Mouse (Mus musculus) hindbrain, embryonic 14.5 days (tissue): ENCODE results near the gene Cmpk2. TPM values are rescaled to one million over a fixed set of nuclear protein-coding genes. Genes with fewer than 3 reads are reported as not detected.
A peak's percentile ranks its signal among the peaks of the same experiment; 100 is the strongest.

Experiments
- ATAC-seq: fragments of 200-750 bp; cut with Nextera tagmentation; 2 replicates; pipeline ENCODE4 v1.8.0; 2017; ENCODE audit warnings: moderate number of reproducible peaks, mild to moderate bottlenecking, moderate TSS enrichment, moderate library complexity; ENCODE audit not compliant: low FRiP score
- DNase-seq: peaks from one replicate; pipeline ENCODE4 v3.0.0-alpha.2; 2015; ENCODE audit warnings: low spot score
- H3K27ac ChIP-seq: fragments of 300-500 bp; sonication (generic); 2 replicates; pipeline ENCODE4 v1.5.1; 2014; ENCODE audit warnings: mild to moderate bottlenecking, moderate library complexity
- H3K27me3 ChIP-seq: fragments of 300-500 bp; sonication (generic); 2 replicates; pipeline ENCODE4 v1.6.1; 2014; ENCODE audit warnings: mild to moderate bottlenecking, low read length, mixed read lengths; ENCODE audit not compliant: control insufficient read depth, insufficient read depth
- H3K36me3 ChIP-seq: fragments of 300-500 bp; sonication (generic); replicated peaks from 2 replicates; pipeline ENCODE4 v1.6.1; 2014; ENCODE audit not compliant: control insufficient read depth, insufficient read depth
- H3K4me1 ChIP-seq: fragments of 300-500 bp; sonication (generic); replicated peaks from 2 replicates; pipeline ENCODE4 v1.6.1; 2014; ENCODE audit warnings: antibody characterized with exemption, low read length, mixed read lengths; ENCODE audit not compliant: control insufficient read depth, insufficient read depth
- H3K4me2 ChIP-seq: fragments of 300-500 bp; sonication (generic); replicated peaks from 2 replicates; pipeline ENCODE4 v1.6.1; 2014; ENCODE audit warnings: mild to moderate bottlenecking, moderate library complexity
- H3K4me3 ChIP-seq: fragments of 300-500 bp; sonication (generic); replicated peaks from 2 replicates; pipeline ENCODE4 v1.5.1; 2014; ENCODE audit warnings: mild to moderate bottlenecking, low read length
- H3K9ac ChIP-seq: fragments of 300-500 bp; sonication (generic); 2 replicates; pipeline ENCODE4 v1.6.1; 2014
- H3K9me3 ChIP-seq: fragments of 300-500 bp; sonication (generic); 2 replicates; pipeline ENCODE4 v1.6.1; 2016; ENCODE audit warnings: low read length; ENCODE audit not compliant: control insufficient read depth
- WGBS: fragments of 180-500 bp; shearing (Covaris S2); extraction: QIAGEN DNeasy Blood & Tissue Kit; methylation state at CpG from one replicate; pipeline ENCODE4 v1.1.7; 2014; 5-methylcytosine and 5-hydroxymethylcytosine counted together
- polyA plus RNA-seq: library from polyadenylated mRNA; unstranded; fragments of >200 nt; fragmentation: Nextera tagmentation; extraction: Ambion mirVana; gene quantifications from 2 replicates; pipeline ENCODE4 v1.2.1, GENCODE M21; 2014

Cmpk2 gene
- polyA plus RNA-seq, 1 experiment from 2014 or later: 24.2 TPM

DNA sequence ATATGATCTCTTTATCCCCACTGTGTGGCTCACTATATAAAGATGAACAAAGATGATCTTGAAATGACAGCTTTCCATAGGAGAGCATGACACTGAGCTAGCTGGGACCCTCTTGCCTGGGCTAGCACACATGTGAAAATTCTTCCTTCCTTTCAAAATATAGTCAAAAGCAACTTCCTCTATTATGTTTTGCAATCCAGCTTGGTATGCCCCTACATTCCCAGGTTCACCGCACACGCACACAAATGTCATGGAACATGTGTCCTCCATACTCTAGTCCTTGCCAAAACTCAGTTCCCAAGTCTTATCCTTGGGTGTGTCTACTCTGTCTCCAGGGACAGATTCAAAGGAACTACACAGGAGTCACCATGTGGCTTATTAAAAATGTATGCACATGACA, 19.5 kb upstream of the Cmpk2 start:
- Histone ChIP-seq H3K27me3 (no peaks in the 10 kb centered on the region), H3K4me2 (no peak overlapping the region), H3K4me3 (no peak overlapping the region), H3K4me1 (no peaks in the 10 kb centered on the region), H3K9me3 (no peaks in the 10 kb centered on the region), H3K36me3 (no peaks in the 10 kb centered on the region), H3K9ac (no peak overlapping the region), H3K27ac (no peak overlapping the region)
- ATAC-seq (no peak), DNase-seq (no peak)
- 89% methylated on average over 2 of the region's 2 CpGs for WGBS

DNA sequence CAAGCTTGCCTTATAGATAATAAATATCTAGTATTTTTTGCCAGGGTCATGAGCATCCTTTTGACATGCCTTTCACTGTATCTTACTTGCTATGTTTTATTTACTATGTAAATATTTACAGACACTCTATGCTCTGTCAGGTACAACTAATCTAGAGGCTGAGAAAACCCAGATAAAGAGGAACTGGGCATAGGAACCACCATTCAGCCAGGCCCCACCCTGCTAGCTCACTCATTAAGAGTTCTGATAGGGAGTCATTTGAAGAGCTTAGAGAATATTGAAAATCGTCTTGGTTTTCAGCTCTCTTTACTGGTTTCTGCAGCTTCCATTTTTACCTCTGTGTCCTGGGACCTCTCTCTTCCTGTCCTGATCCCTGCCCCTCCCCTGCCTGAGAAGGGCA, 17.9 kb upstream of the Cmpk2 start:
- H3K9ac ChIP-seq: no peak overlapping the region
- WGBS: 79% methylated on average over 1 of the region's 1 CpGs

DNA sequence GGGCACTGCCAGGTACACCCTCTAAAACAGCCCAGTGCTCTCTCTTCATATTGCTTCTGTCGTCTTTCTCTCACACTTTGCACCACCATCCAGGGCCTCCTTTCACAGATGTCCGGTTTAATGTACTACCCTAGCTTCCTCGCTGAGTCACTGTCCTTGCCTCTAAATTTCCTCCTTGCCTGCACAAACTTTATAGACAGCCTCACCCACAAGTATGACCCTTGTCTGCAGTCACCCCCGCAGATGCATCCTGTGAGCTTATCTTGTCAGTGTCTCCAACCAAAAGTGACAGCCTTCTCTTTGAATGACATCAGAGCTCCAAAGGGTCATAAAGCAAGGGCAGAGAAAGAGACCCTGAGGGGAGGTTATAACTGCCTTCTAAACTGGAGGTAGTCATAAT, 16.1 kb upstream of the Cmpk2 start:
- Histone ChIP-seq H3K36me3 (no peaks in the 10 kb centered on the region), H3K9ac (no peak overlapping the region), H3K27me3 (no peaks in the 10 kb centered on the region), H3K27ac (no peak overlapping the region), H3K9me3 (no peaks in the 10 kb centered on the region), H3K4me2 (no peak overlapping the region), H3K4me3 (no peak overlapping the region), H3K4me1 (no peaks in the 10 kb centered on the region)
- WGBS: 82% methylated on average over 4 of the region's 4 CpGs
- DNase-seq (no peak), ATAC-seq (no peak)

More for the DNA sequence above, 17.9 kb upstream of the Cmpk2 start:
- Histone ChIP-seq H3K36me3 (no peaks in the 10 kb centered on the region), H3K4me3 (no peak overlapping the region), H3K27ac (no peak overlapping the region), H3K9me3 (no peaks in the 10 kb centered on the region), H3K4me2 (no peak overlapping the region), H3K4me1 (no peaks in the 10 kb centered on the region), H3K27me3 (no peaks in the 10 kb centered on the region)
- no peak for DNase-seq
- ATAC-seq: no peak

DNA sequence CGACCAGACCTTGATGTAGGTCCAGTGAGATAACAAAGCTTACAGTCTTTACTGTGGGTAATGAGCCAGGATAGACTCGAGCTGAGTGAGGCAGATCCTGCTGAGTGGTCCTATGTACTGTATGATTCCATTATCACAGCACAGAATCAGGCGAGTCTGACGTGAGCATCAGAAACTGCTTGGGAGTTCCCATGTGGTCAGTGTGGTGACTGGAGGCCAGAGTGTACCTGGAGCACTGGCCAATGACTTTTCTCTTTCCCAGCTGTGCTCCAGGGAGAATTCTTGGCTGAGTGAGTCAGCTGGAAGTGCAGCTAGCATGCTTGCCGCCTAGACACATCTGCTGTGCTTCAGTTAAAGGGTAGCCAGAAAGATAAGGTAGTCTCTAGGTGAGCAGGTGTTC, 14.3 kb upstream of the Cmpk2 start:
- no peak overlapping the region for H3K9ac ChIP-seq
- no peak overlapping the region for H3K4me3 ChIP-seq
- 60% methylated on average over 5 of the region's 5 CpGs for WGBS
- DNase-seq (no peak), ATAC-seq (no peak)
- H3K4me2 ChIP-seq: no peak overlapping the region
- H3K4me1 ChIP-seq: no peaks in the 10 kb centered on the region
- no peaks in the 10 kb centered on the region for H3K9me3 ChIP-seq
- no peak overlapping the region for H3K27ac ChIP-seq
- H3K27me3 ChIP-seq: no peaks in the 10 kb centered on the region
- H3K36me3 ChIP-seq: no peaks in the 10 kb centered on the region

DNA sequence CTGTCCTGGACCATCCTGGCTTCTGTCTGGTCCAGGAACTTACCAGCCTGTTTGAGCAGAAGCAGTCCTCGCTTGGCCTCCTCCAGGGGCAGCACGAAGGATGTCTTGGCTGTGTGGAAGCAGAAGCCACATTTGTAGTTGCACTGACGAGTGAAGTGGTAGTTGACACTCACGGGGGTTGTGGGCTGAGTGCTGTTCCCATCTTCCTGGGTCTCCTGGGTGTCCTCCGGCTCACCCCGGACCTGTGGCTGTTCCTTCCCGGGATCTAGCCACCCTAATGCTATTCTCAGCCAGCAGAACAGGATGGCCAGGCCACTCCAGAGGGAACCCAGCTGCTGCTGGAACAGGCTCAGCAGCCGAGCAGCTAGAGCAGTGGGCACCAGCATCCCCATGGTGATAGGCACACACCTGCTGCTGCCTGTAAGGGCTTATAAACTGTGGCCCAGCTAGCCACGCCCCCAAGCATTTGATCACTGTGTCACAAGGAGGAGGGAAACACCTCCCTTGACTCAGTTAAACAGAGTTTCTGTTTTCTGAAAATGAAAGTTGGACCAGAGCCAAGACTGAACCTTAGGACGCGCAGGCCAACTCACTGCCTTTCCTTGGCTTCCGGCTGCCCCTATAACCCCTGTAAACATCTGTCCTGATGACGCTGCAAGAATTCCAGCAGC, 12.8 kb upstream of the Cmpk2 start, which contains the start of gene Rsad2:
Gene Rsad2, minus strand, starts transcription at position 425 of the 671 bp plus-strand sequence.
- H3K4me3 ChIP-seq: no peak within 1 kb of the TSS
- no peaks in the 10 kb centered on the region for H3K36me3 ChIP-seq
- H3K4me2 ChIP-seq: 0 out of 2 replicates have a peak within 1 kb of the TSS, but pooled peaks have one; percentile 12
- no peak for ATAC-seq
- H3K27ac ChIP-seq: no peak within 1 kb of the TSS
- WGBS: 43% methylated on average over 13 of the region's 13 CpGs
- H3K27me3 ChIP-seq: no peaks in the 10 kb centered on the region
- H3K4me1 ChIP-seq: no peaks in the 10 kb centered on the region
- no peak within 1 kb of the TSS for H3K9ac ChIP-seq
- DNase-seq: peak; percentile 51
- no peaks in the 10 kb centered on the region for H3K9me3 ChIP-seq

DNA sequence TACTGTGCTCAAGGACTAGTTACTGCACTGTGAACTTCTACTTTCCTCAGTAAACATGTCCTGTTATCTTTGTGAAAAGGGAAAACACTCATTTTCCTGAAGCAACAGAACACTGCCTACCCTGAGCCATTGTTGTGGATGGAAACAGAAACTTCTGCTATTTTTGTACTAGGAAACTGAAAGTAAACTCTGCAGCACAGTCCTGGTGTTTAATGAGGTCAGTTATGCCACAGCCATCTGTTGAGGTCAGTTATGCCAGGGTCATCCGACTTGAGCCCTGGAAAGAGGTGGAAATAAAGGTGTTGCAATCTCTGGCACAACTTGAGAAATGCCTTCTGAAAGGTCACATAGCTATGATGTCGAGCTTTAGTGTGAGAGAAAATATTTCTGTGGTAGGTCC, 8.9 kb upstream of the Cmpk2 start:
- DNase-seq (no peak), ATAC-seq (no peak)
- no peak overlapping the region for H3K4me2 ChIP-seq
- H3K36me3 ChIP-seq: no peaks in the 10 kb centered on the region
- WGBS: 77% methylated on average over 2 of the region's 2 CpGs
- no peak overlapping the region for H3K9ac ChIP-seq
- no peaks in the 10 kb centered on the region for H3K9me3 ChIP-seq
- H3K4me1 ChIP-seq: no peaks in the 10 kb centered on the region
- H3K27me3 ChIP-seq: no peaks in the 10 kb centered on the region
- no peak overlapping the region for H3K27ac ChIP-seq
- H3K4me3 ChIP-seq: no peak overlapping the region

DNA sequence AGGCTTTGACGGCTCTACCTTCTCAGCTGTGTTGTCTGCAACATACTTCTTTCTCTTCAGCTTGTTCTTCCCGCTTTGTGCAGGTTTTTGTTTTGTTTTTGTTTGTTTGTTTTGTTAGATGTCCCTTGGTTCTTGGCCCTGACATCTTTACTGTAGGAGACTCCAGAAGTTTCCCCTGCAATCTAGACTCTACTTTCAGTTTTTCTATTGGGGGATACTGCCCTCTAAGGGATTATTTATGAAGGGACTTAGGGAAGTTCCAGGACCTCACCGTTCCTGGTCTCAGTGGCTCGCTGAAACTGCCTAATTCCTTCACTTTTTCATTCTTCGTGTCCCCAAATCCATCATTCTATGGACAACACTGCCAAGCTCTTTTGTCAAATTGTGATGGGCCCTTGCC, 3.4 kb upstream of the Cmpk2 start:
- H3K9ac ChIP-seq: no peak overlapping the region
- peaks cover 2% of the 10 kb centered on the region; the same call in 1 of the 2 replicates for H3K4me1 ChIP-seq
- DNase-seq (no peak), ATAC-seq (no peak)
- H3K9me3 ChIP-seq: no peaks in the 10 kb centered on the region
- no peak overlapping the region for H3K4me2 ChIP-seq
- no peaks in the 10 kb centered on the region for H3K36me3 ChIP-seq
- H3K27me3 ChIP-seq: no peaks in the 10 kb centered on the region
- H3K4me3 ChIP-seq: no peak overlapping the region
- 59% methylated on average over 5 of the region's 5 CpGs for WGBS
- H3K27ac ChIP-seq: no peak overlapping the region

DNA sequence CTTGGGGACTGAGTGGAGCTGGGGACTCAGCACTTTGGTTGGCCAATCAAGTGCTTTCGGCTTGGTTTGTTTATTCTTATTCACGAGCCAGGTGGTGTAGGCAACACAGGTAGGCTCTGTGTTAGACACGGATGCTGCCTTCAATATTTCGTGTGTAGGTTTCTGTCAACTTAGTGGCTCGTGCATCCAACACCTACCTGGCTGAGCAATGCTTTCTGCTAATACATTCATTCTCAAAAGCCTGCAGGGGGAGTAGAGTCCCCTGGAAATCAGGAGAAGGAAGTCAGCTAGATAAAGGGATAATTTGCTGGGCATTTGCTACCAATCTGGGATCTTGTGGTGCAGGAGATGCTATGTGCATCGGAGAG, 1.0 kb downstream of the Cmpk2 start:
- Histone ChIP-seq H3K4me1 (peaks cover 7% of the 10 kb centered on the region; the same call in 1 of the 2 replicates), H3K4me3 (peak overlapping the region; percentile 61), H3K4me2 (peak overlapping the region; percentile 98), H3K27ac (peak overlapping the region; percentile 91), H3K36me3 (no peaks in the 10 kb centered on the region), H3K27me3 (no peaks in the 10 kb centered on the region), H3K9me3 (no peaks in the 10 kb centered on the region), H3K9ac (peak overlapping the region; percentile 91)
- peak; percentile 35 for DNase-seq
- 21% methylated on average over 6 of the region's 6 CpGs for WGBS
- no peak; the same call in 1 of the 2 replicates for ATAC-seq

DNA sequence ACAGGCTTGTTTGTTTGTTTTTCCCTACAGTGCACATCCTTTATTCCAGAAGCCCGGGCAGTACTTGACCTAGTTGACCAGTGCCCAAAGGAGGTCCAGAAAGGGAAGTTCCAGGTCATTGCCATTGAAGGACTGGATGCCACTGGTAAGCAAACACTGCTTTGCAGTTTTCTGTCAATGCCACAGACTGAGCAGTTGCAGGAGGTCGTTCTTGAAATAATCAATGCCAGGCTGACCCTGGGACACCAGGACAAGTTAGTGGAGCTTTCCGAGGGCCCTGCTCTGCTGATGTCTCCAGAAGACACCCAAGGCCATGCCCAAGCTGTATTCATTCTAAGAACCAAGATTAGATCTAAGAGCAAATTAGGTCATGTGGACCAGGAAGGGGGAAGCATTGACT, 2.4 kb downstream of the Cmpk2 start:
- no peak overlapping the region for H3K9ac ChIP-seq
- no peak overlapping the region for H3K27ac ChIP-seq
- 70% methylated on average over 3 of the region's 3 CpGs for WGBS
- DNase-seq (no peak), ATAC-seq (no peak)
- H3K9me3 ChIP-seq: no peaks in the 10 kb centered on the region
- H3K4me3 ChIP-seq: no peak overlapping the region
- no peak overlapping the region for H3K4me2 ChIP-seq
- H3K4me1 ChIP-seq: peaks cover 7% of the 10 kb centered on the region; the same call in 1 of the 2 replicates
- no peaks in the 10 kb centered on the region for H3K36me3 ChIP-seq
- H3K27me3 ChIP-seq: no peaks in the 10 kb centered on the region
